Mouse (Mus musculus): ENCODE data around the gene Hnrnpul2. TPM values are rescaled to one million over a fixed set of nuclear protein-coding genes. Genes with fewer than 3 reads are reported as not detected.

Gene Hnrnpul2
- polyA plus RNA-seq, 1 experiment from 2014 or later, result 7.6 TPM

Other genes starting within 250 kb of the Hnrnpul2 start
- 0.62 TPM for gene Slc22a8, start 228.8 kb upstream of the Hnrnpul2 start, polyA plus RNA-seq (2017; shearing (Covaris generic))
- gene Slc22a6, start 202.0 kb upstream of the Hnrnpul2 start, polyA plus RNA-seq (2017; shearing (Covaris generic)), result not detected
- gene Chrm1, start 156.2 kb upstream of the Hnrnpul2 start, polyA plus RNA-seq (2017; shearing (Covaris generic)), result not detected
- 497 TPM for gene Slc3a2, start 96.6 kb upstream of the Hnrnpul2 start, polyA plus RNA-seq (2017; shearing (Covaris generic))
- 105 TPM for gene Wdr74, start 84.2 kb upstream of the Hnrnpul2 start, polyA plus RNA-seq (2017; shearing (Covaris generic))
- gene 1700092M07Rik, start 79.3 kb upstream of the Hnrnpul2 start, polyA plus RNA-seq (2017; shearing (Covaris generic)), result 1.5 TPM
- 223 TPM for gene Stx5a, start 78.6 kb upstream of the Hnrnpul2 start, polyA plus RNA-seq (2017; shearing (Covaris generic))
- gene Nxf1, start 62.9 kb upstream of the Hnrnpul2 start, polyA plus RNA-seq (2017; shearing (Covaris generic)), result 365 TPM
- 38.6 TPM for gene Tmem223, start 49.0 kb upstream of the Hnrnpul2 start, polyA plus RNA-seq (2017; shearing (Covaris generic))
- gene Tmem179b, start 45.5 kb upstream of the Hnrnpul2 start, polyA plus RNA-seq (2017; shearing (Covaris generic)), result 172 TPM
- gene Taf6l, start 33.6 kb upstream of the Hnrnpul2 start, polyA plus RNA-seq (2017; shearing (Covaris generic)), result 8.1 TPM
- 68.3 TPM for gene Polr2g, start 21.4 kb upstream of the Hnrnpul2 start, polyA plus RNA-seq (2017; shearing (Covaris generic))
- 0.18 TPM for gene Zbtb3, start 17.5 kb upstream of the Hnrnpul2 start, polyA plus RNA-seq (2017; shearing (Covaris generic))
- gene Ttc9c, start 677 bp upstream of the Hnrnpul2 start, polyA plus RNA-seq (2017; shearing (Covaris generic)), result 31.0 TPM
- gene AC129217.1, start 9.8 kb downstream of the Hnrnpul2 start, polyA plus RNA-seq (2017; shearing (Covaris generic)), result not detected
- gene Bscl2, start 17.5 kb downstream of the Hnrnpul2 start, polyA plus RNA-seq (2017; shearing (Covaris generic)), result 85.2 TPM
- 0.49 TPM for gene Gng3, start 19.2 kb downstream of the Hnrnpul2 start, polyA plus RNA-seq (2017; shearing (Covaris generic))
- not detected for gene Lrrn4cl, start 30.8 kb downstream of the Hnrnpul2 start, polyA plus RNA-seq (2017; shearing (Covaris generic))
- 133 TPM for gene Ubxn1, start 51.5 kb downstream of the Hnrnpul2 start, polyA plus RNA-seq (2017; shearing (Covaris generic))
- gene Uqcc3, start 60.9 kb downstream of the Hnrnpul2 start, polyA plus RNA-seq (2017; shearing (Covaris generic)), result 30.0 TPM
- gene Lbhd1, start 63.7 kb downstream of the Hnrnpul2 start, polyA plus RNA-seq (2017; shearing (Covaris generic)), result 40.0 TPM
- gene Gm49403, start 63.9 kb downstream of the Hnrnpul2 start, polyA plus RNA-seq (2017; shearing (Covaris generic)), result not detected
- gene 1810009A15Rik, start 68.8 kb downstream of the Hnrnpul2 start, polyA plus RNA-seq (2017; shearing (Covaris generic)), result 32.1 TPM
- not detected for gene Gm49416, start 68.9 kb downstream of the Hnrnpul2 start, polyA plus RNA-seq (2017; shearing (Covaris generic))
- gene Ints5, start 73.0 kb downstream of the Hnrnpul2 start, polyA plus RNA-seq (2017; shearing (Covaris generic)), result 34.6 TPM
- gene Ganab, start 78.1 kb downstream of the Hnrnpul2 start, polyA plus RNA-seq (2017; shearing (Covaris generic)), result 91.0 TPM
- 57.0 TPM for gene B3gat3, start 100.4 kb downstream of the Hnrnpul2 start, polyA plus RNA-seq (2017; shearing (Covaris generic))
- 4.5 TPM for gene Rom1, start 109.3 kb downstream of the Hnrnpul2 start, polyA plus RNA-seq (2017; shearing (Covaris generic))
- 74.5 TPM for gene Eml3, start 109.5 kb downstream of the Hnrnpul2 start, polyA plus RNA-seq (2017; shearing (Covaris generic))
- gene Mta2, start 121.9 kb downstream of the Hnrnpul2 start, polyA plus RNA-seq (2017; shearing (Covaris generic)), result 211 TPM
- gene Tut1, start 133.8 kb downstream of the Hnrnpul2 start, polyA plus RNA-seq (2017; shearing (Covaris generic)), result 55.0 TPM
- 259 TPM for gene Eef1g, start 147.0 kb downstream of the Hnrnpul2 start, polyA plus RNA-seq (2017; shearing (Covaris generic))
- 193 TPM for gene Ahnak, start 169.3 kb downstream of the Hnrnpul2 start, polyA plus RNA-seq (2017; shearing (Covaris generic))